Mouse (Mus musculus): Measurements from ENCODE around the gene Cenpp.

Cenpp gene

GRCm38 (mm10) chr13:49461458-49462132, 191.0 kb downstream of the Cenpp start:
- no peak for DNase-seq (ENCODE audit: low read depth, low spot score)

DNA sequence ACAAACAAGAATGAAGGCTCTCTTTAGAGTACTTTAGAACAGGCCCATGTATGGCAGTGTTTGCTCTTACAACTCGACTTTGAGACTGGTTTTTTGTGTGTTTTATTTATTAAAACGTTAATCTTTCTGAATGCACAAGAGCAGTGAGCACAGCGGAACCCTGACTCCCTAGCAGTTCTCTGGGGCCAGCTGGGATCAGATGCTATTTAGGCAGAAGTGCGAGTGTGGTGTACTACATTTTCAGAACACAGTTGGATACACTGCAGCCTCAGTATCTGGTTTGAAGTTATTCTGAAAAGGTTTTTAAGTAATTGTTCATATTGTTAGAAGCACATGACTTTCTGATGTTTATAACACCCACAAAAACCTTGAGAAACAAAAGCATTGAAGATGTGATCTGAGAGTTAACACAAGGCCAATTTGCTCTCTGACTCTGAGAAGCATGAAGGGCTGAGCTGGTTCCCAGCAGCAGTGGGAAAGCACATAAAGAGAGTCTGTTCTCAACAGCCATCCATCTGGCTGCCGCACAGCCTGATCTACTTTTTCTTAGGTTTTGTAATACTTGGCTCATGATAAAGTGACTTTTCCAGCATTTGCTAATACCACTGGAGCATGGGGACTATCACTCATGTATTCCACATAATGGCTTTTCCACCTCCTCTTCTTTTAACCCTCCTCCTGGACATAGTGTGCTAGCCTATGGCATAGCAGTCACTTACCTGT, 191.7 kb downstream of the Cenpp start:
- no peak for DNase-seq (ENCODE audit: low read depth, low spot score)

DNA sequence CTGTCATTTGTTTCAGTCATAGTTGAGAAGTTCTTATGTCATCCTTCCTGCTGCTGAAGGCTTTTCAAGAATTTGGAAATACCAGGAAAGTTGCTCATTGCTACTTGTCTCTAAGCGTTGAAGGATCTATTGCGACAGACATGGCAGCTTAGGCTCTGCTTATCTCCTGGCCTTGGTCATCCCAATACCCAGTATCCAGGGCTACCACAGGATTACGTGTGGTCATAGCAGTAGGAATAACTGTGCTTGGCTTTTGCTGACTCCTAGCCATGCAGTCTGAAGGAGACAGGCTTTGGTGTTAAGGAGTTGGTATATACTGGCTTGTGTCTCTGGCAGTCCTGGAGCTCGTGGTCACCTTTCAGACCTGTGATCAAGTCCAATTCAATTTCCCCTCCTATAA, 192.3 kb downstream of the Cenpp start:
- DNase-seq (ENCODE audit: low read depth, low spot score): no peak

DNA sequence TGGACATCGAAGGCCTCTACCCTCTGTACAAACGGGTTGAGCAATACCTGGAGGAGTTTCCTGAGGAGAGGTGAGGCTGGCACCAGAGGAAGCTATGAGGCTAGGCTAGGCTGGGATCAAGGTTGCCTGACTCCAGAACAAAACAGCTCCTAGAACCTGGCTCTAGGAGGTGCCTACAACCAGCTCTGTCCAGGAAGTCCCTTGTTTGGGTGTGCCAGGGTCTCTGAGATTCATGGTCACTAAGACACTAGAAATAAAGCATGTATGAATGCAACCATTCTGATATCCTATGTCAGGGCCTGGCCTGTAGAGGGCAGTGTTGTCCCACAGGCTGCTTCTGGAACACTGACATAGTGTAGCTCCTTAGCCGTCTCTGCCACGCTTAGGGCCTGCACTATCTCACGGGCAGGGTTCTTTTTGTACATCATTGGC, 203.3 kb downstream of the Cenpp start:
- peak; percentile 36 for DNase-seq (ENCODE audit: low read depth, low spot score)

DNA sequence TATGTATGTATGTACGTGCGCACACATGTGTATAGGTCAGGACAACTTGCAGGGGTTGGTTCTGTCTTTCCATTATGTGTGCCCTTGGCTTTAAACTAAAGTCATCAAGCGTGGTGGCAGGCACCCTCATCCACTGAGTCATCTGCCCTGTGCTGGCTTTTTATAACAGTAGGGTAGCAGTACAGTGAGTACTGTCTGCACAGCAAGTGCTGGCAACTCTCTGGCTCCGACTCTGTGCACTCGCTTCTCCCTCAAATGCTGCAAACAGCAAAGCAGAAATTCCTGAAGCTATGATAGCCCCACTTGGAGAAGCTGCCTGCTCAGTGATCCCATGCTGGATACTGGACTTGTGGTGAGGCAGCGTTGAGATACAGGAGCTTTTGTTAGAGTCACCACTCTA, 208.1 kb downstream of the Cenpp start:
- DNase-seq (ENCODE audit: low read depth, low spot score): no peak

DNA sequence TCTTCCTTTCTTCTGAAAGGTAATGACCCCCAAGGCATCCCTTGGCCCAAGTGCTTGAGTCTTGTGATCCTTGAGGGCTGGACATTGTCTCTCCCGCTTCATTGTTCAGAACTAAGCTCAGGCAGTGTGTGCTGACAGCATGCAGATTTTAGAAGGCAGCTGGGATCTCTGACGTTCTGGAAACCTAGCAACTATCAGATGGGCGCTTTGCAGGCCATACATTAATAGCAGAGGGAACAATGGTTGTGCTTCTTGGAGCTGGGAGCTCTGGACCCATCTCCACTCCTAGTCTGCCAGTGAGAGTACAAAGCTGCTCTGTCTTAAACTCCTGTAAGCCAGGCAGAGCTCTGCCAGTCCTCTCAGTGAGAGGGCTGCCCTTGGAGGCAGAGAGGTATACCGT, 216.4 kb downstream of the Cenpp start:
- DNase-seq (ENCODE audit: low read depth, low spot score): no peak

GRCm38 (mm10) chr13:49435745-49436144, 216.8 kb downstream of the Cenpp start:
- no peak for DNase-seq (ENCODE audit: low read depth, low spot score)

DNA sequence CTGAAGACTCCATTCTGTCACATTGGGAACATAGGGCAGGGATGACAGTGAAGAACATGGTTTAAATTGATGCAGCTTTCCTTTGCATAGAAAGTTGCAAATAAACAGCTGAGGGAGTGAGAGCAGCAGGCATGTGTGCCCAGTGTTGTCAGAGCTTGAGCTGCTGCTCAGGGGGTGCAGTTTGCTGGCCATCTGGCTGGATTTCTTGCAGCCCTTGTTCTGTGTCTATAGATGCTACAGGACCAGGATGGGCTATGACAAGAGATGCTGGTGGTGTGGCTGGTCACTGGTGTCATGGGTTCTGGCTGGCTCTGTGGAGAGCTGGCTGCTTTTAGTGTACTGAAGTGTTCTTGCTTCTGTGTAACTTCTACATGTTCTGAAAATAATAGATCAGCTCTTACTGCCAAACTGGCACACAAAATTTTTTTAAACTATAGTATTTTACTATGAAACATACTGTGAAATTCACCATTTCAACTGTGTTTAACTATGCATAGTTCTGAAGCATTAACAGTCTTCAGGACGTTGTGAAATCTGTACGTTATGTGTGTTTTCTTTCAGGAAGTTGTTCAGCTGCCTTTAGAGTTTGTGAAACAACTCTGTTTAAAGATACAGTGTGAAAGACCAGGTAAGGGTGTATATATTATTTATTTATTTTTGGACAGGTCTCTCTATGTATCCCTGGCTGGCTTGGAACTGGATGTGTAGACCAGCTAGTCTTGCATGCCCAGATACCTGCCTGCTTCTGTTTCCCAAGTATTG, 219.1 kb downstream of the Cenpp start:
- DNase-seq (ENCODE audit: low read depth, low spot score): no peak

- DNase-seq (ENCODE audit: low read depth, low spot score): no peak
These were observed 222.1 kb downstream of the Cenpp start for GRCm38 (mm10) chr13:49430529-49430928.

DNA sequence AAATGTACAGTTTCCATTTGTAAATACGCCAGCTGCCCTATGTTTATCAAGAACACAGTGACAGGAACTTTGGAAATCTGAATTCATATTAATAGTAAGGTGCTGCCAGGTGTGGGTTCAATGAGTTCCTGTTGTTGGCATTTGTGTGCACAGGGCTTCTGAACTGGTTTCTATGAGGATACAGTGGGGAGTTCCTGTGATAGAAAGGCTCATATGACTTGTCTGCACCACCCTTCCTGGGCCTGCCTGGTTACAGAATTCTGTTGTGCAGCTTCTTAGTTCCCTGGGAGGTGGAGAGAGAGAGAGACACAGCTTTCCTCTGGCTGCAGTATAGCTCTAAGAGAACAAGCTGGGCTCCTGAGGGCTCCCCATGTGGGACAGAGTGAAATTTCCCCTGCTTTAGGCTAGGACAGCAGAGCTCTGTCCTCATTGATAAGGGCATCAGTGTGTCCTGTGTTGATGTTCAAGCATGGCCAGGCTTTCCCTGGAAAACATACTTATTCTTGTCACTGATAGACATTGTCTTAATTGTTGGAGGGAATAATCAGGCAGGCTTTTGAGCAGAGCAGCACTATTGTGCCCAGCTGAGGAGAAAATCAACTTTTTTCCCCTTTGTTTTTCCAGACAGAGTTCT, 224.4 kb downstream of the Cenpp start:
- DNase-seq (ENCODE audit: low read depth, low spot score): no peak

GRCm38 (mm10) chr13:49426736-49427135, 225.8 kb downstream of the Cenpp start:
- no peak for DNase-seq (ENCODE audit: low read depth, low spot score)

GRCm38 (mm10) chr13:49421959-49422358, 230.6 kb downstream of the Cenpp start:
- DNase-seq (ENCODE audit: low read depth, low spot score): no peak

- DNase-seq (ENCODE audit: low read depth, low spot score): peak; percentile 29
These were observed 231.0 kb downstream of the Cenpp start for GRCm38 (mm10) chr13:49421606-49421917.

GRCm38 (mm10) chr13:49420754-49421605, 231.6 kb downstream of the Cenpp start, which contains the start of gene Ippk:
TSS of gene Ippk (plus strand) at chr13:49421249.
- peak; percentile 94 for DNase-seq (ENCODE audit: low read depth, low spot score)

Data from c-Kit-negative CD71-positive TER-119-positive erythroid progenitor cells, embryonic 14.5 days (primary cell).